Mouse (Mus musculus) lung, postnatal 0 days (tissue): ENCODE measurements around the gene Zfp831. TPM values are rescaled to one million over a fixed set of nuclear protein-coding genes. Genes with fewer than 3 reads are reported as not detected.

ENCODE experiments used
- ATAC-seq: fragments of 200-750 bp; cut with Nextera tagmentation; 2 replicates; pipeline ENCODE4 v1.8.0; 2017; ENCODE audit warnings: moderate library complexity
- DNase-seq: peaks from one replicate; pipeline ENCODE4 v3.0.0-alpha.2; 2016; ENCODE audit warnings: low spot score
- H3K27ac ChIP-seq: fragments of 300-500 bp; sonication (generic); 2 replicates; pipeline ENCODE4 v1.5.1; 2014; ENCODE audit warnings: antibody characterized with exemption, mild to moderate bottlenecking, low read length, mixed read lengths
- H3K27me3 ChIP-seq: fragments of 300-500 bp; sonication (generic); replicated peaks from 2 replicates; pipeline ENCODE4 v1.6.1; 2014; ENCODE audit warnings: low read length, mixed read lengths; ENCODE audit not compliant: insufficient read depth
- H3K36me3 ChIP-seq: fragments of 300-500 bp; sonication (generic); 2 replicates; pipeline ENCODE4 v1.6.1; 2014; ENCODE audit warnings: low read length, mixed read lengths; ENCODE audit not compliant: insufficient read depth
- H3K4me1 ChIP-seq: fragments of 300-500 bp; sonication (generic); 2 replicates; pipeline ENCODE4 v1.6.1; 2014; ENCODE audit warnings: antibody characterized with exemption, low read depth, low read length, mixed read lengths; ENCODE audit not compliant: insufficient read depth
- H3K4me2 ChIP-seq: fragments of 300-500 bp; sonication (generic); replicated peaks from 2 replicates; pipeline ENCODE4 v1.6.1; 2014; ENCODE audit warnings: low read depth, mild to moderate bottlenecking, low read length, moderate library complexity, mixed read lengths
- H3K4me3 ChIP-seq: fragments of 300-500 bp; sonication (generic); 2 replicates; pipeline ENCODE4 v1.5.1; 2014; ENCODE audit warnings: low read depth, low read length
- H3K9ac ChIP-seq: fragments of 300-500 bp; sonication (generic); replicated peaks from 2 replicates; pipeline ENCODE4 v1.6.1; 2014; ENCODE audit warnings: low read depth, mild to moderate bottlenecking
- H3K9me3 ChIP-seq: fragments of 300-500 bp; sonication (generic); 2 replicates; pipeline ENCODE4 v1.6.1; 2016; ENCODE audit warnings: low read length, mixed read lengths
- CTCF ChIP-seq: IDR thresholded peaks from 2 replicates; pipeline ENCODE4 v1.5.1; 2016; ENCODE audit warnings: antibody characterized with exemption, mild to moderate bottlenecking
- EP300 ChIP-seq: IDR thresholded peaks from 2 replicates; pipeline ENCODE4 v1.6.1; 2016; ENCODE audit warnings: antibody characterized with exemption, mild to moderate bottlenecking, control low read depth
- WGBS: fragments of 180-500 bp; shearing (Covaris S2); extraction: QIAGEN DNeasy Blood & Tissue Kit; methylation state at CpG from one replicate; pipeline ENCODE4 v1.1.7; 2014; 5-methylcytosine and 5-hydroxymethylcytosine counted together
- polyA plus RNA-seq: library from polyadenylated mRNA; unstranded; fragments of >200 nt; fragmentation: Nextera tagmentation; extraction: Ambion mirVana; gene quantifications from 2 replicates; pipeline ENCODE4 v1.2.1, GENCODE M21; 2015

Zfp831 gene
- polyA plus RNA-seq, 1 experiment from 2014 or later, result not detected

- Histone ChIP-seq H3K4me2 (no peak overlapping the region), H3K27me3 (no peaks in the 10 kb centered on the region), H3K9me3 (no peaks in the 10 kb centered on the region), H3K4me3 (no peak overlapping the region), H3K36me3 (no peaks in the 10 kb centered on the region), H3K4me1 (no peaks in the 10 kb centered on the region), H3K9ac (no peak overlapping the region), H3K27ac (no peak overlapping the region)
- TF ChIP-seq EP300 (no peak), CTCF (no peak)
- WGBS, result 84% methylated on average over 10 of the region's 10 CpGs
- no peak for DNase-seq
- ATAC-seq, result no peak
Measured at GRCm38 (mm10) chr2:174727114-174727823, 83.9 kb downstream of the Zfp831 start.

GRCm38 (mm10) chr2:174731939-174732338 is 88.6 kb downstream of the Zfp831 start:
- no peak overlapping the region for H3K4me3 ChIP-seq
- WGBS, result 58% methylated on average over 5 of the region's 5 CpGs
- no peaks in the 10 kb centered on the region for H3K9me3 ChIP-seq
- ATAC-seq, result no peak
- H3K9ac ChIP-seq, result no peak overlapping the region
- TF ChIP-seq CTCF, result no peak
- no peak for TF ChIP-seq EP300
- no peak overlapping the region for H3K27ac ChIP-seq
- H3K4me1 ChIP-seq, result no peaks in the 10 kb centered on the region
- no peaks in the 10 kb centered on the region for H3K27me3 ChIP-seq
- no peaks in the 10 kb centered on the region for H3K36me3 ChIP-seq
- no peak for DNase-seq
- H3K4me2 ChIP-seq, result no peak overlapping the region

GRCm38 (mm10) chr2:174735270-174735669 is 91.9 kb downstream of the Zfp831 start:
- Histone ChIP-seq H3K9ac (no peak overlapping the region), H3K27ac (no peak overlapping the region), H3K4me1 (no peaks in the 10 kb centered on the region), H3K4me2 (no peak overlapping the region), H3K36me3 (no peaks in the 10 kb centered on the region), H3K9me3 (no peaks in the 10 kb centered on the region), H3K27me3 (no peaks in the 10 kb centered on the region), H3K4me3 (no peak overlapping the region)
- ATAC-seq (peak; percentile 55), DNase-seq (peak; percentile 22)
- TF ChIP-seq EP300 (peak; percentile 83), CTCF (no peak)
- WGBS, result 61% methylated on average over 1 of the region's 1 CpGs

DNA sequence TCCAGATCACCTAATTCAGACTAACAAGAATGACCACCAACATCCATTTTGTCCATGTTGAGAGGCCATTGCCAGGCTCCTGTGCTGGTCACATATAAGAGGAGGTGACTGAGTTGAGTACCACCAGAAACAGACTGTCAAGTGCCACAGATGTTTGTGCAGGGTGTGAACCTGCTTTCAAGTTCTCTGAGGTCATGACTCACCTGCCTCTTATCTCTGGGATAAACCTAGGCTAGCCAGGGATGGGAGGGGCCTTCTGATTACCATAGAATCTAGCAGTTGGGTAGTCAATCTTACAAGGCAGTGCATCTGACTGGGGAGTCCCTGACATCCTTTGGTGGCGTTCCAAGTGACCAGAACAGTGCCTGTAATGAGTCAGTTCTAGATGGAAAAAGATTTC is 103.8 kb downstream of the Zfp831 start:
- Histone ChIP-seq H3K27ac (peak overlapping the region; percentile 66; the same call in 1 of the 2 replicates), H3K27me3 (no peaks in the 10 kb centered on the region), H3K4me1 (no peaks in the 10 kb centered on the region; the same call in 1 of the 2 replicates), H3K4me2 (no peak overlapping the region), H3K9ac (no peak overlapping the region), H3K4me3 (no peak overlapping the region), H3K36me3 (no peaks in the 10 kb centered on the region), H3K9me3 (no peaks in the 10 kb centered on the region)
- ATAC-seq (peak; percentile 95), DNase-seq (peak; percentile 88)
- peak; percentile 97 for TF ChIP-seq EP300
- TF ChIP-seq CTCF, result no peak
- 52% methylated on average over 1 of the region's 1 CpGs for WGBS

GRCm38 (mm10) chr2:174748381-174748780 is 105.0 kb downstream of the Zfp831 start:
- Histone ChIP-seq H3K27me3 (no peaks in the 10 kb centered on the region), H3K9ac (no peak overlapping the region), H3K4me3 (no peak overlapping the region), H3K9me3 (no peaks in the 10 kb centered on the region), H3K4me2 (peak overlapping the region; percentile 12; the same call in 1 of the 2 replicates), H3K4me1 (no peaks in the 10 kb centered on the region; the same call in 1 of the 2 replicates), H3K36me3 (no peaks in the 10 kb centered on the region), H3K27ac (peak overlapping the region; percentile 23; the same call in 1 of the 2 replicates)
- ATAC-seq (0 out of 2 replicates have a peak, but pooled peaks have one; percentile 18), DNase-seq (peak; percentile 36)
- WGBS, result 53% methylated on average over 8 of the region's 8 CpGs
- TF ChIP-seq EP300 (no peak), CTCF (no peak)

DNA sequence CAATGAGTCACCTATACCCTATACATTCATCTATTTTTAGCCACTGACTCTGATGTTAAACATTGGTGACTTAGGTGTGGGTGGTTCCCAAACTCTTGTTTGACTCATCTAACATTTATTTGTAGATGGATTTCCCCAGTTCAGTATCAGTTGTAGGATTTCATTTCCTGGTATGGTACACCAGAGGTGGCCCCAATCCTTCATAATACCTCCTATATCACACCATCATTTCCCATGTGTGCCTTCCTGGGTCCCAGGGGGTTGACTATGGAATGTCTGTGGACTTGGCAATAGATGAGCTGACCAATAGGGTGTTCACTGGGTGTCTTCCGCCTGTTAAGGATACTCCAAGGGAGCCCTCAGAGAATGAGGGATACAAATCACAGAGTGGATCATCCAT is 109.9 kb downstream of the Zfp831 start:
- Histone ChIP-seq H3K4me1 (no peaks in the 10 kb centered on the region; the same call in 1 of the 2 replicates), H3K4me2 (no peak overlapping the region), H3K27ac (peak overlapping the region; percentile 28; the same call in 1 of the 2 replicates), H3K9ac (no peak overlapping the region), H3K9me3 (no peaks in the 10 kb centered on the region), H3K27me3 (no peaks in the 10 kb centered on the region), H3K4me3 (no peak overlapping the region), H3K36me3 (no peaks in the 10 kb centered on the region)
- DNase-seq, result no peak
- 88% methylated on average over 1 of the region's 1 CpGs for WGBS
- no peak for TF ChIP-seq CTCF
- TF ChIP-seq EP300, result no peak
- no peak for ATAC-seq
